Mouse (Mus musculus): ENCODE measurements at regions not wholly inside any gene's neighbourhood (a gene's known extent, or its start where the extent isn't known, plus 50 kb on each side); places are given as distances from the start of the nearest gene placed in this dataset.

- Histone ChIP-seq H3K4me1 (ENCODE audit: control insufficient read depth, insufficient read depth, low read length) (peaks cover 3% of the 10 kb centered on the region; the same call in 1 of the 2 replicates), H3K4me3 (ENCODE audit: insufficient read depth, low read length) (no peak overlapping the region)
- TF ChIP-seq POLR2A (IDR thresholded peaks at IDR 0.05; ENCODE audit: borderline replicate concordance, low read depth, low read length) (no peak), CTCF (IDR thresholded peaks at IDR 0.05; ENCODE audit: low read depth, low read length) (no peak)
Observed at GRCm38 (mm10) chr12:35429473-35429872, 105.4 kb downstream of the Ahr start.

GRCm38 (mm10) chr12:35419206-35419605 is 115.6 kb downstream of the Ahr start:
- H3K4me1 ChIP-seq (ENCODE audit: control insufficient read depth, insufficient read depth, low read length), result peaks cover 8% of the 10 kb centered on the region

More at GRCm38 (mm10) chr12:35429473-35429872, 105.4 kb downstream of the Ahr start:
- no peak overlapping the region for H3K27ac ChIP-seq (ENCODE audit: insufficient read depth, low read depth, low read length)

GRCm38 (mm10) chr12:35417943-35418342 is 116.9 kb downstream of the Ahr start:
- H3K27ac ChIP-seq (ENCODE audit: insufficient read depth, low read depth, low read length), result no peak overlapping the region

More at GRCm38 (mm10) chr12:35419206-35419605, 115.6 kb downstream of the Ahr start:
- Histone ChIP-seq H3K27ac (ENCODE audit: insufficient read depth, low read depth, low read length) (no peak overlapping the region), H3K4me3 (ENCODE audit: insufficient read depth, low read length) (no peak overlapping the region)
- TF ChIP-seq POLR2A (IDR thresholded peaks at IDR 0.05; ENCODE audit: borderline replicate concordance, low read depth, low read length) (no peak), CTCF (IDR thresholded peaks at IDR 0.05; ENCODE audit: low read depth, low read length) (no peak)

GRCm38 (mm10) chr12:35416583-35416982 is 118.3 kb downstream of the Ahr start:
- no peak overlapping the region for H3K4me3 ChIP-seq (ENCODE audit: insufficient read depth, low read length)
- H3K4me1 ChIP-seq (ENCODE audit: control insufficient read depth, insufficient read depth, low read length), result peaks cover 8% of the 10 kb centered on the region
- H3K27ac ChIP-seq (ENCODE audit: insufficient read depth, low read depth, low read length), result no peak overlapping the region
- TF ChIP-seq CTCF (IDR thresholded peaks at IDR 0.05; ENCODE audit: low read depth, low read length), result no peak
- TF ChIP-seq POLR2A (IDR thresholded peaks at IDR 0.05; ENCODE audit: borderline replicate concordance, low read depth, low read length), result no peak

More at GRCm38 (mm10) chr12:35417943-35418342, 116.9 kb downstream of the Ahr start:
- TF ChIP-seq CTCF (IDR thresholded peaks at IDR 0.05; ENCODE audit: low read depth, low read length), result no peak
- no peak for TF ChIP-seq POLR2A (IDR thresholded peaks at IDR 0.05; ENCODE audit: borderline replicate concordance, low read depth, low read length)
- Histone ChIP-seq H3K4me1 (ENCODE audit: control insufficient read depth, insufficient read depth, low read length) (peaks cover 8% of the 10 kb centered on the region), H3K4me3 (ENCODE audit: insufficient read depth, low read length) (no peak overlapping the region)

- Histone ChIP-seq H3K4me1 (ENCODE audit: control insufficient read depth, insufficient read depth, low read length) (peaks cover 5% of the 10 kb centered on the region), H3K4me3 (ENCODE audit: insufficient read depth, low read length) (no peak overlapping the region)
- TF ChIP-seq CTCF (IDR thresholded peaks at IDR 0.05; ENCODE audit: low read depth, low read length), result no peak
- TF ChIP-seq POLR2A (IDR thresholded peaks at IDR 0.05; ENCODE audit: borderline replicate concordance, low read depth, low read length), result no peak
Observed at GRCm38 (mm10) chr12:35412715-35413114, 122.1 kb downstream of the Ahr start.

GRCm38 (mm10) chr12:35408461-35408860 is 126.4 kb downstream of the Ahr start:
- Histone ChIP-seq H3K27ac (ENCODE audit: insufficient read depth, low read depth, low read length) (no peak overlapping the region), H3K4me3 (ENCODE audit: insufficient read depth, low read length) (no peak overlapping the region), H3K4me1 (ENCODE audit: control insufficient read depth, insufficient read depth, low read length) (peaks cover 16% of the 10 kb centered on the region)
- no peak for TF ChIP-seq POLR2A (IDR thresholded peaks at IDR 0.05; ENCODE audit: borderline replicate concordance, low read depth, low read length)
- no peak for TF ChIP-seq CTCF (IDR thresholded peaks at IDR 0.05; ENCODE audit: low read depth, low read length)

More at GRCm38 (mm10) chr12:35412715-35413114, 122.1 kb downstream of the Ahr start:
- H3K27ac ChIP-seq (ENCODE audit: insufficient read depth, low read depth, low read length), result no peak overlapping the region

- H3K4me3 ChIP-seq (ENCODE audit: insufficient read depth, low read length), result no peak overlapping the region
- H3K4me1 ChIP-seq (ENCODE audit: control insufficient read depth, insufficient read depth, low read length), result peaks cover 16% of the 10 kb centered on the region
- H3K27ac ChIP-seq (ENCODE audit: insufficient read depth, low read depth, low read length), result no peak overlapping the region
- TF ChIP-seq CTCF (IDR thresholded peaks at IDR 0.05; ENCODE audit: low read depth, low read length) (no peak), POLR2A (IDR thresholded peaks at IDR 0.05; ENCODE audit: borderline replicate concordance, low read depth, low read length) (no peak)
Observed at GRCm38 (mm10) chr12:35408044-35408443, 126.8 kb downstream of the Ahr start.

GRCm38 (mm10) chr12:35401853-35402252 is 133.0 kb downstream of the Ahr start:
- TF ChIP-seq CTCF (IDR thresholded peaks at IDR 0.05; ENCODE audit: low read depth, low read length), result no peak
- no peak for TF ChIP-seq POLR2A (IDR thresholded peaks at IDR 0.05; ENCODE audit: borderline replicate concordance, low read depth, low read length)
- peaks cover 9% of the 10 kb centered on the region for H3K4me1 ChIP-seq (ENCODE audit: control insufficient read depth, insufficient read depth, low read length)
- H3K4me3 ChIP-seq (ENCODE audit: insufficient read depth, low read length), result no peak overlapping the region
- H3K27ac ChIP-seq (ENCODE audit: insufficient read depth, low read depth, low read length), result no peak overlapping the region

- peaks cover 4% of the 10 kb centered on the region for H3K4me1 ChIP-seq (ENCODE audit: control insufficient read depth, insufficient read depth, low read length)
- TF ChIP-seq POLR2A (IDR thresholded peaks at IDR 0.05; ENCODE audit: borderline replicate concordance, low read depth, low read length) (no peak), CTCF (IDR thresholded peaks at IDR 0.05; ENCODE audit: low read depth, low read length) (no peak)
- H3K4me3 ChIP-seq (ENCODE audit: insufficient read depth, low read length), result no peak overlapping the region
- H3K27ac ChIP-seq (ENCODE audit: insufficient read depth, low read depth, low read length), result no peak overlapping the region
Observed at GRCm38 (mm10) chr12:35401219-35401618, 133.6 kb downstream of the Ahr start.

- no peak for TF ChIP-seq CTCF (IDR thresholded peaks at IDR 0.05; ENCODE audit: low read depth, low read length)
- Histone ChIP-seq H3K27ac (ENCODE audit: insufficient read depth, low read depth, low read length) (no peak overlapping the region), H3K4me1 (ENCODE audit: control insufficient read depth, insufficient read depth, low read length) (peaks cover 2% of the 10 kb centered on the region; the same call in 1 of the 2 replicates), H3K4me3 (ENCODE audit: insufficient read depth, low read length) (no peak overlapping the region)
Observed at GRCm38 (mm10) chr12:35395211-35395610, 139.6 kb downstream of the Ahr start.

GRCm38 (mm10) chr12:35392111-35392510 is 142.7 kb downstream of the Ahr start:
- no peak for TF ChIP-seq POLR2A (IDR thresholded peaks at IDR 0.05; ENCODE audit: borderline replicate concordance, low read depth, low read length)
- no peak for TF ChIP-seq CTCF (IDR thresholded peaks at IDR 0.05; ENCODE audit: low read depth, low read length)
- H3K4me3 ChIP-seq (ENCODE audit: insufficient read depth, low read length), result no peak overlapping the region
- peak overlapping the region; percentile 47 for H3K27ac ChIP-seq (ENCODE audit: insufficient read depth, low read depth, low read length)
- peaks cover 2% of the 10 kb centered on the region; the same call in 1 of the 2 replicates for H3K4me1 ChIP-seq (ENCODE audit: control insufficient read depth, insufficient read depth, low read length)
